Mouse (Mus musculus): ENCODE data around the gene Fars2. TPM values are rescaled to one million over a fixed set of nuclear protein-coding genes. Genes with fewer than 3 reads are reported as not detected.

The Fars2 gene
- polyA plus RNA-seq, 1 experiment from 2014 or later: 23.5 TPM

GRCm38 (mm10) chr13:36726951-36727778 is 610.0 kb downstream of the Fars2 start:
- no peaks in the 10 kb centered on the region for H3K9me3 ChIP-seq
- peak overlapping the region; percentile 59; the same call in 1 of the 2 replicates for H3K27ac ChIP-seq (replicated peaks)
- WGBS: under 1% methylated on average over 34 of the region's 34 CpGs
- H3K27me3 ChIP-seq (replicated peaks; ENCODE audit: low read depth, poor library complexity, severe bottlenecking): peaks cover 100% of the 10 kb centered on the region
- H3K4me1 ChIP-seq: peaks cover 47% of the 10 kb centered on the region
- no peaks in the 10 kb centered on the region for H3K36me3 ChIP-seq (replicated peaks)
- DNase-seq (ENCODE audit: low spot score): peak; percentile 77
- H3K4me3 ChIP-seq: peak overlapping the region; percentile 55

GRCm38 (mm10) chr13:36727779-36728470 is 610.7 kb downstream of the Fars2 start:
- under 1% methylated on average over 23 of the region's 23 CpGs for WGBS

GRCm38 (mm10) chr13:36728509-36728908 is 611.3 kb downstream of the Fars2 start:
- Histone ChIP-seq H3K27me3 (replicated peaks; ENCODE audit: low read depth, poor library complexity, severe bottlenecking) (peaks cover 100% of the 10 kb centered on the region), H3K4me1 (peaks cover 46% of the 10 kb centered on the region), H3K4me3 (peak overlapping the region; percentile 55; the same call in 1 of the 2 replicates), H3K9me3 (no peaks in the 10 kb centered on the region), H3K27ac (replicated peaks) (no peak overlapping the region), H3K36me3 (replicated peaks) (no peaks in the 10 kb centered on the region)
- WGBS: 5% methylated on average over 5 of the region's 5 CpGs
- no peak for DNase-seq (ENCODE audit: low spot score)

More at GRCm38 (mm10) chr13:36727779-36728470, 610.7 kb downstream of the Fars2 start:
- peak; percentile 29 for DNase-seq (ENCODE audit: low spot score)
- Histone ChIP-seq H3K27me3 (replicated peaks; ENCODE audit: low read depth, poor library complexity, severe bottlenecking) (peaks cover 100% of the 10 kb centered on the region), H3K4me1 (peaks cover 45% of the 10 kb centered on the region), H3K27ac (replicated peaks) (peak overlapping the region; percentile 59; the same call in 1 of the 2 replicates), H3K4me3 (peak overlapping the region; percentile 55), H3K36me3 (replicated peaks) (no peaks in the 10 kb centered on the region), H3K9me3 (no peaks in the 10 kb centered on the region)

GRCm38 (mm10) chr13:36729731-36730340 is 612.6 kb downstream of the Fars2 start:
- peaks cover 44% of the 10 kb centered on the region for H3K4me1 ChIP-seq
- no peaks in the 10 kb centered on the region for H3K36me3 ChIP-seq (replicated peaks)
- peaks cover 100% of the 10 kb centered on the region for H3K27me3 ChIP-seq (replicated peaks; ENCODE audit: low read depth, poor library complexity, severe bottlenecking)
- peak; percentile 43 for DNase-seq (ENCODE audit: low spot score)
- peak overlapping the region; percentile 16; the same call in 1 of the 2 replicates for H3K4me3 ChIP-seq
- no peaks in the 10 kb centered on the region for H3K9me3 ChIP-seq
- H3K27ac ChIP-seq (replicated peaks): no peak overlapping the region
- WGBS: under 1% methylated on average over 13 of the region's 13 CpGs

- WGBS: 3% methylated on average over 14 of the region's 14 CpGs
- H3K36me3 ChIP-seq (replicated peaks): no peaks in the 10 kb centered on the region
- H3K27me3 ChIP-seq (replicated peaks; ENCODE audit: low read depth, poor library complexity, severe bottlenecking): peaks cover 100% of the 10 kb centered on the region
- no peaks in the 10 kb centered on the region for H3K9me3 ChIP-seq
- H3K27ac ChIP-seq (replicated peaks): no peak overlapping the region
- DNase-seq (ENCODE audit: low spot score): no peak
- H3K4me1 ChIP-seq: peaks cover 46% of the 10 kb centered on the region
- H3K4me3 ChIP-seq: peak overlapping the region; percentile 16; the same call in 1 of the 2 replicates
These were observed 613.1 kb downstream of the Fars2 start for GRCm38 (mm10) chr13:36730341-36730761.

GRCm38 (mm10) chr13:36731016-36731930 is 614.1 kb downstream of the Fars2 start:
- 0 out of 2 replicates have a peak overlapping the region, but pooled peaks have one; percentile 5 for H3K27ac ChIP-seq (replicated peaks)
- WGBS: under 1% methylated on average over 34 of the region's 34 CpGs
- H3K9me3 ChIP-seq: no peaks in the 10 kb centered on the region
- peak; percentile 62 for DNase-seq (ENCODE audit: low spot score)
- H3K4me3 ChIP-seq: peak overlapping the region; percentile 49
- H3K4me1 ChIP-seq: peaks cover 54% of the 10 kb centered on the region
- no peaks in the 10 kb centered on the region for H3K36me3 ChIP-seq (replicated peaks)
- H3K27me3 ChIP-seq (replicated peaks; ENCODE audit: low read depth, poor library complexity, severe bottlenecking): peaks cover 100% of the 10 kb centered on the region

- Histone ChIP-seq H3K4me3 (peak overlapping the region; percentile 49), H3K36me3 (replicated peaks) (no peaks in the 10 kb centered on the region), H3K27ac (replicated peaks) (no peak overlapping the region), H3K4me1 (peaks cover 51% of the 10 kb centered on the region), H3K27me3 (replicated peaks; ENCODE audit: low read depth, poor library complexity, severe bottlenecking) (peaks cover 95% of the 10 kb centered on the region), H3K9me3 (no peaks in the 10 kb centered on the region)
- WGBS: under 1% methylated on average over 23 of the region's 23 CpGs
- peak; percentile 57 for DNase-seq (ENCODE audit: low spot score)
These were observed 614.8 kb downstream of the Fars2 start for GRCm38 (mm10) chr13:36731931-36732461.

- Histone ChIP-seq H3K36me3 (replicated peaks) (no peaks in the 10 kb centered on the region), H3K9me3 (no peaks in the 10 kb centered on the region), H3K27ac (replicated peaks) (no peak overlapping the region), H3K4me3 (0 out of 2 replicates have a peak overlapping the region, but pooled peaks have one; percentile 2), H3K27me3 (replicated peaks; ENCODE audit: low read depth, poor library complexity, severe bottlenecking) (peaks cover 94% of the 10 kb centered on the region), H3K4me1 (peaks cover 43% of the 10 kb centered on the region)
- 5% methylated on average over 6 of the region's 6 CpGs for WGBS
- no peak for DNase-seq (ENCODE audit: low spot score)
These were observed 615.8 kb downstream of the Fars2 start for GRCm38 (mm10) chr13:36732891-36733490.

GRCm38 (mm10) chr13:36733566-36733965 is 616.4 kb downstream of the Fars2 start:
- no peak overlapping the region for H3K27ac ChIP-seq (replicated peaks)

GRCm38 (mm10) chr13:36733989-36734690 is 616.9 kb downstream of the Fars2 start:
- WGBS: under 1% methylated on average over 26 of the region's 26 CpGs
- no peak overlapping the region for H3K27ac ChIP-seq (replicated peaks)
- H3K4me1 ChIP-seq: peaks cover 43% of the 10 kb centered on the region
- peak overlapping the region; percentile 62 for H3K4me3 ChIP-seq
- DNase-seq (ENCODE audit: low spot score): peak; percentile 69
- peaks cover 85% of the 10 kb centered on the region for H3K27me3 ChIP-seq (replicated peaks; ENCODE audit: low read depth, poor library complexity, severe bottlenecking)
- H3K9me3 ChIP-seq: no peaks in the 10 kb centered on the region
- H3K36me3 ChIP-seq (replicated peaks): no peaks in the 10 kb centered on the region

More at GRCm38 (mm10) chr13:36733566-36733965, 616.4 kb downstream of the Fars2 start:
- H3K4me3 ChIP-seq: peak overlapping the region; percentile 62
- no peaks in the 10 kb centered on the region for H3K9me3 ChIP-seq
- DNase-seq (ENCODE audit: low spot score): no peak
- H3K4me1 ChIP-seq: peaks cover 43% of the 10 kb centered on the region
- H3K27me3 ChIP-seq (replicated peaks; ENCODE audit: low read depth, poor library complexity, severe bottlenecking): peaks cover 91% of the 10 kb centered on the region
- no peaks in the 10 kb centered on the region for H3K36me3 ChIP-seq (replicated peaks)
- 1% methylated on average over 10 of the region's 10 CpGs for WGBS
